Mouse (Mus musculus): ENCODE results near the gene Smim24. TPM values are rescaled to one million over a fixed set of nuclear protein-coding genes. Genes with fewer than 3 reads are reported as not detected.

The Smim24 gene
- 5.1 and 6.8 TPM in 2 replicates for total RNA-seq (2023)

GRCm38 (mm10) chr10:81392781-81393185, at the start of gene Smim24:
Gene Smim24 (plus strand): TSS chr10:81393051.

GRCm38 (mm10) chr10:81350351-81351063, 42.3 kb upstream of the Smim24 start, which contains the start of gene Hmg20b:
Gene Hmg20b (minus strand): TSS chr10:81350480.

GRCm38 (mm10) chr10:81356991-81357844, 35.6 kb upstream of the Smim24 start, which contains the start of gene Mfsd12:
Gene Mfsd12 (plus strand): TSS chr10:81357491.

GRCm38 (mm10) chr10:81365672-81366476, 27.0 kb upstream of the Smim24 start, which contains the start of gene 4930404N11Rik:
Gene 4930404N11Rik (minus strand): TSS chr10:81365816.

GRCm38 (mm10) chr10:81377793-81378552, 14.9 kb upstream of the Smim24 start, which contains the start of gene Fzr1:
Gene Fzr1 (minus strand): TSS chr10:81378516.

GRCm38 (mm10) chr10:81383802-81384604, 8.8 kb upstream of the Smim24 start, which contains the start of the genes Dohh and Gm48551:
Gene Dohh (plus strand): TSS chr10:81384428.
Gene Gm48551 (plus strand): TSS chr10:81384466.

DNA sequence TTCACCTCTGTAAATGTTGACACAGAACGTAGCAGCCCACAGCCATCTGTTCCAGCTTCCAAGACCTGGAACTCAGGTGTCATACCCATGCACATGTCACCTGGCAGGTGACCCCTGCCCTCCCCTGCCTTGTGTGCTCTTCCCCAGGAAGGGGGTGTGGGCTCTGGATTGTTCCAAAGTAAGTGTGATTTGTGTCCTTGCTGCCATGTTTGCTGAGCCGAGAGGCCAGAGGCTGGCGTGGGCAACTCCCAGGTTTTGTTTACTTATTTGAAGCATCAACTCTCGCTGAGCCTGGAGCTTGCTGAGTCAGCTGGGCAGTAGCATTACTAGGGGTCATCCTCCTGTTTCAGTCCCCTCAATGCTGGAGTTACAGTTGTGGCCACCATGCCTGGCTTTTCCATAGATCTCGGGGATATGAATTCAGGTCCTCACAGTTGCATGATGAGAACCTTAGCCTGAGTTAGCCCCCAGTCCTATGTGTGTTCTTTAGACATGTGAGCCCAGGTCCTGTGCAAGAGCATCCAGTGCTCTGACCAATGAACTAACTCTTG, 4.3 kb upstream of the Smim24 start, which contains the start of gene Gm48552:
Gene Gm48552, plus strand, starts transcription at position 501 of the 551 bp plus-strand sequence.

Other genes with a start within 250 kb of the Smim24 start
- gene Pias4, start 225.1 kb upstream of the Smim24 start, total RNA-seq (2023): 27.7 and 33.9 TPM in 2 replicates
- gene Eef2, start 216.4 kb upstream of the Smim24 start, total RNA-seq (2023): 599 and 665 TPM in 2 replicates
- gene Dapk3, start 210.0 kb upstream of the Smim24 start, total RNA-seq (2023): 22.3 and 31.6 TPM in 2 replicates
- gene 4930442H23Rik, start 209.2 kb upstream of the Smim24 start, total RNA-seq (2023): not detected in 2 replicates
- not detected in 2 replicates for gene Nmrk2, start 191.0 kb upstream of the Smim24 start, total RNA-seq (2023)
- not detected in 2 replicates for gene Atcay, start 162.2 kb upstream of the Smim24 start, total RNA-seq (2023)
- gene Zfr2, start 159.9 kb upstream of the Smim24 start, total RNA-seq (2023): 0.14 and 0.54 TPM in 2 replicates
- 5.3 and 8.3 TPM in 2 replicates for gene Matk, start 140.1 kb upstream of the Smim24 start, total RNA-seq (2023)
- 20.7 and 28.0 TPM in 2 replicates for gene Mrpl54, start 126.1 kb upstream of the Smim24 start, total RNA-seq (2023)
- 21.8 and 26.0 TPM in 2 replicates for gene Apba3, start 126.1 kb upstream of the Smim24 start, total RNA-seq (2023)
- gene Tjp3, start 101.5 kb upstream of the Smim24 start, total RNA-seq (2023): 6.9 and 8.6 TPM in 2 replicates
- gene Pip5k1c, start 100.1 kb upstream of the Smim24 start, total RNA-seq (2023): 89.4 and 124 TPM in 2 replicates
- 26.4 and 33.1 TPM in 2 replicates for gene Cactin, start 71.9 kb upstream of the Smim24 start, total RNA-seq (2023)
- 0.47 TPM in 1 of 2 replicates, not detected in the other for gene Tbxa2r, start 64.3 kb upstream of the Smim24 start, total RNA-seq (2023)
- not detected in 2 replicates for gene Gipc3, start 49.8 kb upstream of the Smim24 start, total RNA-seq (2023)
- 38.3 and 47.1 TPM in 2 replicates for gene Hmg20b, start 42.6 kb upstream of the Smim24 start, total RNA-seq (2023)
- gene Mfsd12, start 35.6 kb upstream of the Smim24 start, total RNA-seq (2023): 26.6 and 28.7 TPM in 2 replicates
- gene 4930404N11Rik, start 27.2 kb upstream of the Smim24 start, total RNA-seq (2023): 6.0 and 7.1 TPM in 2 replicates
- gene Fzr1, start 14.5 kb upstream of the Smim24 start, total RNA-seq (2023): 50.3 and 54.1 TPM in 2 replicates
- 22.1 and 26.0 TPM in 2 replicates for gene Dohh, start 8.6 kb upstream of the Smim24 start, total RNA-seq (2023)
- 2.0 and 2.2 TPM in 2 replicates for gene Gm48551, start 8.6 kb upstream of the Smim24 start, total RNA-seq (2023)
- gene Gm48552, start 4.0 kb upstream of the Smim24 start, total RNA-seq (2023): 0.91 TPM in 1 of 2 replicates, not detected in the other
- 60.2 and 61.9 TPM in 2 replicates for gene Nfic, start 62.6 kb downstream of the Smim24 start, total RNA-seq (2023)
- gene Celf5, start 89.7 kb downstream of the Smim24 start, total RNA-seq (2023): not detected in 2 replicates
- 94.5 and 145 TPM in 2 replicates for gene Ncln, start 103.3 kb downstream of the Smim24 start, total RNA-seq (2023)
- gene S1pr4, start 107.1 kb downstream of the Smim24 start, total RNA-seq (2023): 74.1 and 98.5 TPM in 2 replicates
- gene Gna15, start 131.2 kb downstream of the Smim24 start, total RNA-seq (2023): 27.7 and 31.6 TPM in 2 replicates
- 6.3 and 7.7 TPM in 2 replicates for gene Gna11, start 152.1 kb downstream of the Smim24 start, total RNA-seq (2023)
- 259 and 315 TPM in 2 replicates for gene Aes, start 166.4 kb downstream of the Smim24 start, total RNA-seq (2023)
- 0.95 and 1.5 TPM in 2 replicates for gene Tle2, start 181.5 kb downstream of the Smim24 start, total RNA-seq (2023)
- 2.5 and 3.8 TPM in 2 replicates for gene Tle6, start 208.0 kb downstream of the Smim24 start, total RNA-seq (2023)
- 0.69 and 0.82 TPM in 2 replicates for gene BC025920, start 213.2 kb downstream of the Smim24 start, total RNA-seq (2023)
- gene Sirt6, start 234.7 kb downstream of the Smim24 start, total RNA-seq (2023): 9.8 and 10.9 TPM in 2 replicates
- gene Ankrd24, start 235.5 kb downstream of the Smim24 start, total RNA-seq (2023): 0.25 and 0.52 TPM in 2 replicates

All from neutrophil, adult 65 days (primary cell).